Mouse (Mus musculus): ENCODE measurements around the gene Vwc2l.

The Vwc2l gene

DNA sequence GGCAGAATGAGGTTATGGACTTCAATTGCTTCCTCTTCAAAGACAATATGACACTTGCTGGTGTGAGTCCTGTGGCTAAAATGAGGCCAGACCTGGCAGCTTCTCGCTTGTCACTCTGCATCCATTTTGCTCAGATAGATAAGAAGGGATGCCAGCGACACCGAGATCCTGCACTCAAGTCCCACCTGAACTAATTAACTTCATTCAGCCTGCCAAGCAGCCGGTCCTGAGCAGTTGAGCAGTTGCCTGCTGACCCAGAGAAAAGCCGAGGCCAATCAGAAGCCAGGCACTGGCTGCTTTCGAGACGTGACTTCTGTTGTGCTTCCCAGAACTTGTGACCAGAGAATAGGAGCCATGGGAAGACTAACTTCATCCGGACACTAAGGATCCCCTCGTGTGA lies 187.6 kb downstream of the Vwc2l start:
- DNase-seq (ENCODE audit: low spot score): no peak

- no peak for DNase-seq (ENCODE audit: low spot score)
Observed at GRCm38 (mm10) chr1:70918173-70919036, 192.9 kb downstream of the Vwc2l start.

DNA sequence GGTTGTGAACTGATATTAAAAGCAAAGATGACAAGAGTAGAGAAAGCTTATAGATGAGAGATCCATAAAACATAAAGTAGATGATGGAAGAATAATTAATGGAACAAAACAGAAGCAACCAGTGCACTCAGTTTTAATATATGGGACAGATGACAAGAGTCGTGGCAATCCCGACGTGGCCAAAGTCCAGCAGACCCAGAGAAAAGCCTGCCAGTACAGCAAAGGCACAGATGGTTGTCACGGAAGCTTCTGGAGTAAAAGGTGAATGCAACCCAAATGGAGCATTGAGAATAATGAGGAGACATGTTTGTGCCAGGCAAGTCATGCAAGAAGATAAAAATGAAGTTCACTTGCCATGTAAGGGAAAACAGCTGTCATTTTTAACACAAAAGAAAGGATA lies 207.5 kb downstream of the Vwc2l start:
- DNase-seq (ENCODE audit: low spot score): no peak

Measured in left cerebral cortex, adult 11 months (tissue).